Mouse (Mus musculus) liver, embryonic 16.5 days (tissue): ENCODE measurements around the gene Zbtb20. TPM values are rescaled to one million over a fixed set of nuclear protein-coding genes. Genes with fewer than 3 reads are reported as not detected.

ENCODE experiments used
- ATAC-seq: fragments of 200-750 bp; cut with Nextera tagmentation; 2 replicates; pipeline ENCODE4 v1.8.0; 2017; ENCODE audit warnings: low read depth, mild to moderate bottlenecking, moderate number of reproducible peaks, moderate library complexity
- H3K27ac ChIP-seq: fragments of 300-500 bp; sonication (generic); 2 replicates; pipeline ENCODE4 v1.5.1; 2014; ENCODE audit warnings: mild to moderate bottlenecking, low read length
- H3K27me3 ChIP-seq: fragments of 300-500 bp; sonication (generic); 2 replicates; pipeline ENCODE4 v1.6.1; 2014; ENCODE audit warnings: low read depth, low read length, mixed read lengths; ENCODE audit not compliant: control insufficient read depth, insufficient read depth
- H3K36me3 ChIP-seq: fragments of 300-500 bp; sonication (generic); 2 replicates; pipeline ENCODE4 v1.6.1; 2014; ENCODE audit warnings: mild to moderate bottlenecking; ENCODE audit not compliant: control insufficient read depth, insufficient read depth
- H3K4me1 ChIP-seq: fragments of 300-500 bp; sonication (generic); 2 replicates; pipeline ENCODE4 v1.6.1; 2014; ENCODE audit warnings: low read depth, low read length, mixed read lengths; ENCODE audit not compliant: control insufficient read depth
- H3K4me2 ChIP-seq: fragments of 300-500 bp; sonication (generic); 2 replicates; pipeline ENCODE4 v1.6.1; 2014; ENCODE audit warnings: low read depth, low read length, mixed read lengths
- H3K4me3 ChIP-seq: fragments of 300-500 bp; sonication (generic); 2 replicates; pipeline ENCODE4 v1.5.1; 2014; ENCODE audit warnings: low read depth, mild to moderate bottlenecking, low read length
- H3K9ac ChIP-seq: fragments of 300-500 bp; sonication (generic); 2 replicates; pipeline ENCODE4 v1.6.1; 2014; ENCODE audit warnings: low read depth, low read length
- H3K9me3 ChIP-seq: fragments of 300-500 bp; sonication (generic); replicated peaks from 2 replicates; pipeline ENCODE4 v1.6.1; 2016; ENCODE audit warnings: low read length; ENCODE audit not compliant: control insufficient read depth
- WGBS: fragments of 180-500 bp; shearing (Covaris S2); extraction: QIAGEN DNeasy Blood & Tissue Kit; methylation state at CpG from one replicate; pipeline ENCODE4 v1.1.7; 2014; ENCODE audit not compliant: insufficient replicate concordance; 5-methylcytosine and 5-hydroxymethylcytosine counted together
- polyA plus RNA-seq: library from polyadenylated mRNA; unstranded; fragments of >200 nt; fragmentation: Nextera tagmentation; extraction: Ambion mirVana; gene quantifications from 2 replicates; pipeline ENCODE4 v1.2.1, GENCODE M21; 2015

Zbtb20 gene
- polyA plus RNA-seq, 1 experiment from 2014 or later: 5.7 TPM

DNA sequence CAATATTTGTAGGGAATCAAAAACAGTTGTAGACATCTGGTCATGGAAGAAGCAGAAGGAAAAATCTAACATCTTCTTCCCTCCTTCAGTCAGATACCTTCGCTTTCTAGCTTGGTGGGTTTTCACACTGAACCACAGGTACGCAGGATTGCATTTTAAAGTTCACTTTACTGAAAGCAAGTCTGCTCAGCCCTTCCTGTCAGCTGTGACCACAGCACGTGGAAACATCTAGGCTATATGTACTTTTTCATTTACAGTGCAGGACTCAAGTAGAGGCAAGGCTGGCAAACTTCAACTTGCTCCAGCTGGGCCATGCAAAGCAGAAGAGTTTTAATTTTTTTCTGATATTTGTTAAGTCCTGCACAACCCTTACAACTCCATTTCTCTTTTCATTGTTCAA lies 424.7 kb downstream of the Zbtb20 start:
- 43% methylated on average over 3 of the region's 3 CpGs for WGBS
- Histone ChIP-seq H3K36me3 (no peaks in the 10 kb centered on the region), H3K4me1 (no peaks in the 10 kb centered on the region), H3K4me3 (no peak overlapping the region), H3K9me3 (no peaks in the 10 kb centered on the region), H3K27me3 (no peaks in the 10 kb centered on the region), H3K9ac (no peak overlapping the region), H3K27ac (no peak overlapping the region), H3K4me2 (no peak overlapping the region)
- no peak for ATAC-seq

DNA sequence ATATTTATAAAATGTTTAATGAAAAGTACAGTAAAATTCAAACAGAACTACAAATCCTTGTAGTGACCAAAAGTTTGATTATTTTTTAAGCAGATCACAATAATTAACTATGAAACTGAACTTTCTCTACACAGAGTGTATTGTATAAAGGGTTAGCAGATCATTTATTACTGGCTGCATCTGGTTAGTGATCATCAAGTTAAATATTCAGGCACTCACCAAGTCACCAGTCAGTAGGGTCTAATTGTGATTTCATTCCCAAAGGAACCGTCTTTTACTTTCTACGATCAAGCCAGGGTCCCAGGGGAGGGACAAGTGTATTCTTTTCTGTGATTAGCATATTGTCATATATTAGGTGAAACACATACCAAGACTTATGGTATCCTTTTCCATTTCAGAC lies 426.5 kb downstream of the Zbtb20 start:
- H3K27ac ChIP-seq: no peak overlapping the region
- no peak overlapping the region for H3K4me2 ChIP-seq
- H3K9me3 ChIP-seq: no peaks in the 10 kb centered on the region
- no peaks in the 10 kb centered on the region for H3K36me3 ChIP-seq
- no peak overlapping the region for H3K4me3 ChIP-seq
- no peaks in the 10 kb centered on the region for H3K4me1 ChIP-seq
- H3K9ac ChIP-seq: no peak overlapping the region
- no peak for ATAC-seq
- H3K27me3 ChIP-seq: no peaks in the 10 kb centered on the region
- WGBS: 72% methylated on average over 2 of the region's 2 CpGs

DNA sequence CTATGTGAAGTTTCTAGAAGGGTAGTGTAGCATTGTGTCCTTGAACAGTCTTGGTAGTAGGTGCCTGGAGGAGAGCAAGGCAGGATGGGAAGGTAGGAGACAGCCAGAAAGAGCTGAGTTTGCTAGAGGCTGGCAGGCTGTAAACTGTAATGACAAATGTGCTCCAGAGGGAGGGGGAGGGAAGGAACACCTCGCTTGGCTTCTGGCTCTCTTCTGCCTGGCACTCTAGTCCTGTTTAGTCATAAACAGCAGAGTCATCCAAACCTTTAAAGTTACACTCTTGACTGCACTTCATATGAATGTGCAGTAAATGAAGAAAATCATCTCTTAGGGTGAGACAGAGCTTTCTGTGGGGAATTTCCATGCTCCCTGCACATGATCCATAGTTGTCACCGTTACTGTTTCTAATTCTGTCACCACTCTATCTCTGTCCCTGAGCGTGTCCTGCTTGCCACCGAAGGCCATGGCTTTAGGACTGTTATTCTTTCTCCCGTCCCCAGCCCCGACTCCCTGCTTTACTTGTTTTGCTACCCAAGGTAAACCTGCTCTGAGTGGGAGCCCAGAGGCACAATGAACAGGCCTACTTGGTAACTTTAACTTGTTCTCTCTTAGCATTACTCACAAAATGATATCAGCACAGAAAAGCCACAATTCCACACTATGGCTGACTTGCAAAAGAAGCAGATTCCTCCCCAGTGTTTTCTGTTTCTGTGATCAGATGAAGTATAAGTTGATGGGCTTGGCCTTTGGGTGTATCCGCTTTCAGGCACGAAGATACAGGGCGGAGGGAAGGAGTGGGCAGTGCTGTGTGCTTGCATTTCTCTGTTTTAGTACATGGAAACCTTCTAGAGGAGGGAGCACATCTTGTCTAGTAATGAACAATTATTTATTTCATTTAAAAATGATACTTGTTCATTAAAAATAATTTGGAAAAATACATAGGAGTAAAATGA lies 427.8 kb downstream of the Zbtb20 start:
- no peak overlapping the region for H3K27ac ChIP-seq
- H3K9me3 ChIP-seq: no peaks in the 10 kb centered on the region
- WGBS: 46% methylated on average over 9 of the region's 9 CpGs
- H3K4me2 ChIP-seq: no peak overlapping the region
- no peaks in the 10 kb centered on the region for H3K36me3 ChIP-seq
- no peak overlapping the region for H3K4me3 ChIP-seq
- no peak for ATAC-seq
- H3K9ac ChIP-seq: no peak overlapping the region
- H3K27me3 ChIP-seq: no peaks in the 10 kb centered on the region
- H3K4me1 ChIP-seq: no peaks in the 10 kb centered on the region

DNA sequence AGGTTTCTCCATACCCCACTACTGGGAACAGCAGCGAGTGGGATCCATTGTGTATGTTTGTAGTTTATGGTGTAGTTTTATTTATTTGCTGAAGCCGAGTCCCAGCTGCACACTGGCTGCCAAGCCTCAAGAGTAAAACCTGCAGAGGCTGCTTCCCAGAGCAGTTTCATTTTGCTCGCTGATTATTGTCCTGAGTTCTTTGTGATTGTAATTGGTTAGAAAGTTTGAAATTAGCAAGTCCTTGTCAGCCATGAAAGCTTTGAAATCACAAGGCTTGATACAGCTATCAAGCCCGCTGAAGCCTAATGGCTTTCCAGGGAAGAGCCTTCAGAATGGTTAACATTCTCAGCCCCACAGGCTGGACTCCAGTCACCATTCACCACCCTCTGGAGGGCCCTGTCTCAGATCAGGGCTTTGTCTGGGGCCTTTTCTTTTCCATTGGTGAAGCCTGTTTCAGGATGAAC lies 434.3 kb downstream of the Zbtb20 start:
- Histone ChIP-seq H3K4me2 (no peak overlapping the region), H3K27me3 (no peaks in the 10 kb centered on the region), H3K9me3 (no peaks in the 10 kb centered on the region), H3K4me1 (no peaks in the 10 kb centered on the region), H3K27ac (no peak overlapping the region), H3K4me3 (no peak overlapping the region), H3K9ac (no peak overlapping the region), H3K36me3 (no peaks in the 10 kb centered on the region)
- 51% methylated on average over 4 of the region's 4 CpGs for WGBS
- no peak for ATAC-seq

DNA sequence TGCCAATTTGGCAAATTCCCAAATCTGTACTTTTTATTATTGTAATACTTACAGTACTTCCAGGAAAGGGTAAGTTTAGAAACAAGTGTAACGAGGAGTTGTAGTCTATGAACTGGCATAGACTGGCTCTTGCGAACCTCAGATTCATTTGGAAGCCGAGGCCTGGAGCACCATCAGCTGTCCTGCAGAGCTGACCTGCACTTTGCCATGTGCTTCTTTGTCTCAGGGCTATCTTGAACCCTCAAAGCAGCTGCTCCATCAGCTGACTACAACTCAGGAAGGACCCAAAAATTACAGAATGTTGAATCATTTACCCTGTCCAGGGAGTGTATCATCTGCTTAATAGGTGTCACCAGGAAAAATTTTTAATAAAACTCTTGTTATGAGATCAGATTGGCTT lies 448.3 kb downstream of the Zbtb20 start:
- H3K36me3 ChIP-seq: no peaks in the 10 kb centered on the region
- H3K4me3 ChIP-seq: no peak overlapping the region
- no peak overlapping the region for H3K9ac ChIP-seq
- 63% methylated on average over 3 of the region's 3 CpGs for whole genome bisulfite sequencing
- H3K4me1 ChIP-seq: no peaks in the 10 kb centered on the region
- H3K4me2 ChIP-seq: no peak overlapping the region
- H3K9me3 ChIP-seq: no peaks in the 10 kb centered on the region
- no peak for ATAC-seq
- H3K27ac ChIP-seq: no peak overlapping the region
- H3K27me3 ChIP-seq: no peaks in the 10 kb centered on the region

DNA sequence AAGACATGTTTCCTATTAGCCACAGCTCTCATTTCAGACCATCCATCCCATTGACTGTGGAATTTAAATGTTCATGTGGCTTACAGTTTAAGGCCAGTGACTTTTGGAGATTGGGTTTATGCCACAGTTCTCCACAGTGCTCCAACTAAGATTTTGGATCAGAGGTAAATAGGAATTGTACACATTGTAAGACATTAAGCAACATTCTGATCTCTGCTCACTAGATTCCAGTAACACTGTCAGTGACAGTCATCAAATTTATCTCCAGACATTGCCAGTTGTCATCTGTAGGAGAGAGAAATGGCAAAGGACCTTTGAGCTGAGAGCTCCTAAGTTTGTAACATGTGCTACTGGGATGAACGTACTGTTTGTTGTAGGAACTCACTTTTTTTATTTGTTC lies 452.5 kb downstream of the Zbtb20 start:
- Histone ChIP-seq H3K9ac (no peak overlapping the region), H3K4me2 (no peak overlapping the region), H3K27me3 (no peaks in the 10 kb centered on the region), H3K4me1 (no peaks in the 10 kb centered on the region), H3K9me3 (no peaks in the 10 kb centered on the region), H3K27ac (no peak overlapping the region), H3K4me3 (no peak overlapping the region), H3K36me3 (no peaks in the 10 kb centered on the region)
- WGBS: 61% methylated on average over 1 of the region's 1 CpGs
- ATAC-seq: no peak

DNA sequence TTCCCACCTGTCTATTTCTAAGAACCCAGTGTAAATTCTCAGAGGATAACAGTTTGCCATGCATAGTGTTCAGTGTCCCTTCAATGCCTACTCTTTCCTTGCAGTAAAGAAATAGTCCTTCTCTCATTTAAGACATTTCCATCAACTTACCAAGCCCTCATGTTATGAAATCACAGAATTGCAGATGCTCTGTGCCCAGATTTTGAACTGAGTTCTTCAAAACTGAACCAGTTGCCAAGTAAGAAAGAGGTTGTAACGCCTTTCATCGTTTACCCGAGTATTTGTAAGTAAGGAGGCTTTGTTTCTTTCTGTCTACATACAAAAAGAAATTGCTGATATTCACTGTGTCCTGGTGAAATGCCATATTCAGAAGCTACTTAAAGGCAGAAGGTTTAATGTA lies 454.5 kb downstream of the Zbtb20 start:
- no peak overlapping the region for H3K4me2 ChIP-seq
- H3K9ac ChIP-seq: no peak overlapping the region
- H3K27me3 ChIP-seq: no peaks in the 10 kb centered on the region
- 70% methylated on average over 3 of the region's 3 CpGs for WGBS
- H3K9me3 ChIP-seq: no peaks in the 10 kb centered on the region
- no peak overlapping the region for H3K27ac ChIP-seq
- no peaks in the 10 kb centered on the region for H3K4me1 ChIP-seq
- ATAC-seq: no peak
- no peaks in the 10 kb centered on the region for H3K36me3 ChIP-seq
- no peak overlapping the region for H3K4me3 ChIP-seq

DNA sequence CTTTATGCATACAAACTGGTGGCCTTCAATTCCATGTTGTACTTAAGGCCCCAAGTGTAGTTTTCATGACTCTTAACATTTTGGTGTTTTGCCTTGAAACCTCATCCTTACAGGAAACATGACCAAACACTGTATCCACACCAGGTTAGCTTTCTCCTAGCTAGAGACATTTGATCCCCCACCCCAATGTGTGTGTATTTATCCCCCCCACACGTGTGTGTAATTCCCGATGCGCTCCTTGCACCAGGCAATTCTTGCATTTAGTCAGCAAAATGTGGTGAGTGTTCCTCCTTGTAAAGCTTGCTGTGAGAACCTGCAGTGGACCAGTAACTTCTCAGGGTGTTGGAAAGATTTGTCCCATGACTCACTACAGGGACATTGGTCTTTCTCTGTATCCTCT lies 455.8 kb downstream of the Zbtb20 start:
- Histone ChIP-seq H3K4me1 (no peaks in the 10 kb centered on the region), H3K36me3 (no peaks in the 10 kb centered on the region), H3K27ac (no peak overlapping the region), H3K27me3 (no peaks in the 10 kb centered on the region), H3K9me3 (no peaks in the 10 kb centered on the region), H3K4me3 (no peak overlapping the region), H3K4me2 (no peak overlapping the region), H3K9ac (no peak overlapping the region)
- ATAC-seq: no peak
- WGBS: 78% methylated on average over 3 of the region's 3 CpGs

DNA sequence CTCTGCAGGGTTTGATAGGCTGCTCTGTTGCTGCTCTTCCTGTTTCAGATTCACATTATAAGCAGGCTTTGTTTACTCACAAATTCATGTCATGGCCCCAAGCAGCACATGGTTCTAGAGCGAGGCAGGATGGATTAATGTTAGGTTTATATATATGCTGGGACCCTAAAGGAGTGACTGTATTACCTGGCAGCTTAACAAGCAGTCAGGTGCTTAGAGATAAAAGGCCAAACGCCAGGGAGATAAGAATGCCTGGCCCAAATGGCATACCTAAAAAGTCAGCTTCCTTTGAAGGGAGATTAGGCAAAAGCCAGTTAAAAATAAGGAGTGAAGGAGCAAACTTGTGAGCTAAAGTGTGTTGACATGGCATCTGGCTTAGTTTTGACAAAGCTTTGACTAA lies 457.1 kb downstream of the Zbtb20 start:
- Histone ChIP-seq H3K27ac (no peak overlapping the region), H3K9me3 (no peaks in the 10 kb centered on the region), H3K9ac (no peak overlapping the region), H3K36me3 (no peaks in the 10 kb centered on the region), H3K4me3 (no peak overlapping the region), H3K27me3 (no peaks in the 10 kb centered on the region), H3K4me2 (no peak overlapping the region), H3K4me1 (no peaks in the 10 kb centered on the region)
- WGBS: 48% methylated on average over 2 of the region's 2 CpGs
- no peak for ATAC-seq
